8 mouse cellular contexts compared by ENCODE assay signal in genomic region chr17:27325002-27325460, GRCm38 (mm10).
A peak's percentile ranks its signal among the peaks of the same experiment; 100 is the strongest.
DNase-seq lines count a peak whose midpoint lies in the region; ATAC-seq and TF ChIP-seq lines count a peak whose summit lies in the region.

No protein-coding gene starts in this region.

- peak; percentile 58 to 78 for DNase-seq in cerebellum, postnatal 14 days
- DNase-seq in cerebellum, postnatal 36 days = no peak
- DNase-seq in embryo, embryonic 10 days (ENCODE audit: low spot score) = peak; percentile 94
- peak; percentile 69 to 80 for DNase-seq in gastrocnemius, postnatal 4 days (ENCODE audit: low spot score in 2 of 2)
- DNase-seq in kidney, adult 18-20 months = peak; percentile 58
- peak; percentile 68 to 93 (median 90) for DNase-seq in liver, embryonic 14.5 days (ENCODE audit: low read depth in 3 of 3, low spot score in 3 of 3)
- peak; percentile 83 for DNase-seq in neural tube, embryonic 10.5 days (ENCODE audit: extremely low spot score, low spot score)
- peak; percentile 83 for DNase-seq in stomach, postnatal 0 days (ENCODE audit: low spot score)

- no peak overlapping the region for H3K4me3 ChIP-seq in liver, embryonic 14.5 days (ENCODE audit: insufficient read depth in 1 of 2, low read depth in 2 of 2, low read length in 2 of 2)
- H3K4me3 ChIP-seq in stomach, postnatal 0 days (ENCODE audit: low read depth, low read length) = peak overlapping the region; percentile 22

- WGBS in liver, embryonic 14.5 days (ENCODE audit: insufficient replicate concordance) = 5% methylated on average over 18 of the region's 18 CpGs
- 5% methylated on average over 18 of the region's 18 CpGs for WGBS in stomach, postnatal 0 days

- peak; percentile 87 for ATAC-seq in liver, embryonic 14.5 days (ENCODE audit: insufficient read depth)
- peak; percentile 89 for ATAC-seq in stomach, postnatal 0 days (ENCODE audit: low FRiP score, low TSS enrichment)

- no peaks in the 10 kb centered on the region for H3K27me3 ChIP-seq in liver, embryonic 14.5 days (ENCODE audit: control insufficient read depth, insufficient read depth, low read length)
- no peaks in the 10 kb centered on the region for H3K27me3 ChIP-seq in stomach, postnatal 0 days (ENCODE audit: control insufficient read depth, insufficient read depth, low read length)

- H3K4me1 ChIP-seq in liver, embryonic 14.5 days (replicated peaks; ENCODE audit: control insufficient read depth in 2 of 2, insufficient read depth in 2 of 2, low read length in 1 of 2) = peaks cover 0 to 9% of the 10 kb centered on the region in 2 experiments; a peak in 3 of 4 replicates
- H3K4me1 ChIP-seq in stomach, postnatal 0 days (replicated peaks; ENCODE audit: control insufficient read depth, insufficient read depth) = no peaks in the 10 kb centered on the region

- H3K27ac ChIP-seq in liver, embryonic 14.5 days = no peak overlapping the region
- H3K27ac ChIP-seq in stomach, postnatal 0 days (replicated peaks) = no peak overlapping the region

- peak; percentile 24; the same call in 1 of the 2 replicates for TF ChIP-seq EP300 in liver, embryonic 14.5 days (IDR thresholded peaks at IDR 0.05; ENCODE audit: low read depth)
- no peak for TF ChIP-seq EP300 in stomach, postnatal 0 days (optimal IDR thresholded peaks at IDR 0.05)

- peak overlapping the region; percentile 45 for H3K4me2 ChIP-seq in liver, embryonic 14.5 days (ENCODE audit: low read depth)
- peak overlapping the region; percentile 44 for H3K4me2 ChIP-seq in stomach, postnatal 0 days (replicated peaks; ENCODE audit: low read depth)

- H3K9me3 ChIP-seq in liver, embryonic 14.5 days (ENCODE audit: control insufficient read depth, low read length) = no peaks in the 10 kb centered on the region
- no peaks in the 10 kb centered on the region for H3K9me3 ChIP-seq in stomach, postnatal 0 days (ENCODE audit: control insufficient read depth, low read length)

- TF ChIP-seq CTCF in liver, embryonic 14.5 days (IDR thresholded peaks at IDR 0.05; ENCODE audit: low read depth) = no peak
- no peak for TF ChIP-seq CTCF in stomach, postnatal 0 days (IDR thresholded peaks at IDR 0.05; ENCODE audit: low read depth)

- H3K36me3 ChIP-seq in liver, embryonic 14.5 days (replicated peaks; ENCODE audit: control insufficient read depth, insufficient read depth, low read depth) = no peaks in the 10 kb centered on the region
- H3K36me3 ChIP-seq in stomach, postnatal 0 days (ENCODE audit: control insufficient read depth, insufficient read depth, low read length) = no peaks in the 10 kb centered on the region

- no peak overlapping the region for H3K9ac ChIP-seq in liver, embryonic 14.5 days (replicated peaks)
- no peak overlapping the region for H3K9ac ChIP-seq in stomach, postnatal 0 days (ENCODE audit: low read length)

Comparison
In these comparisons a context has a peak if more than half of its experiments do, and no peak if none do; other contexts are left out.
1. DNase-seq: peak in cerebellum, postnatal 14 days (2 of 2), embryo, embryonic 10 days (single experiment), gastrocnemius, postnatal 4 days (2 of 2), kidney, adult 18-20 months (single experiment), liver, embryonic 14.5 days (3 of 3), neural tube, embryonic 10.5 days (single experiment) and stomach, postnatal 0 days (single experiment); none in cerebellum, postnatal 36 days (0 of 2).